Mouse (Mus musculus) testis, adult 2 months (tissue): ENCODE measurements at regions not wholly inside any gene's neighbourhood (a gene's known extent, or its start where the extent isn't known, plus 50 kb on each side); places are given as distances from the start of the nearest gene placed in this dataset.

Experiments
- H3K27ac ChIP-seq: fragments of 200-500 bp; 2 replicates; pipeline ENCODE4 v1.5.1; 2012; ENCODE audit warnings: low read depth, low read length; ENCODE audit not compliant: control insufficient read depth, insufficient read depth
- H3K27me3 ChIP-seq: fragments of 200-500 bp; 2 replicates; pipeline ENCODE4 v1.6.1; 2012; ENCODE audit warnings: mild to moderate bottlenecking, low read length, moderate library complexity; ENCODE audit not compliant: control insufficient read depth, insufficient read depth
- H3K36me3 ChIP-seq: fragments of 200-500 bp; 2 replicates; pipeline ENCODE4 v1.6.1; 2012; ENCODE audit warnings: mild to moderate bottlenecking, low read length; ENCODE audit not compliant: control insufficient read depth, insufficient read depth
- H3K4me1 ChIP-seq: fragments of 200-500 bp; 2 replicates; pipeline ENCODE4 v1.6.1; 2012; ENCODE audit warnings: low read length; ENCODE audit not compliant: control insufficient read depth, insufficient read depth
- H3K4me3 ChIP-seq: fragments of 200-500 bp; 2 replicates; pipeline ENCODE4 v1.5.1; 2012; ENCODE audit warnings: low read depth, mild to moderate bottlenecking, low read length, moderate library complexity, mixed read lengths; ENCODE audit not compliant: control insufficient read depth
- CTCF ChIP-seq: fragments of 200-500 bp; IDR thresholded peaks from 2 replicates; pipeline ENCODE4 v1.5.1; 2012; ENCODE audit warnings: low read depth, mild to moderate bottlenecking, inconsistent platforms, low read length, moderate library complexity; ENCODE audit not compliant: control insufficient read depth, insufficient read depth, insufficient replicate concordance
- POLR2A ChIP-seq: fragments of 200-500 bp; IDR thresholded peaks from 2 replicates; pipeline ENCODE4 v1.6.1; 2012; ENCODE audit warnings: low read depth, mild to moderate bottlenecking, inconsistent platforms, low read length, moderate library complexity; ENCODE audit not compliant: control insufficient read depth

- Histone ChIP-seq H3K27ac (no peak overlapping the region), H3K4me3 (no peak overlapping the region), H3K4me1 (no peaks in the 10 kb centered on the region), H3K36me3 (no peaks in the 10 kb centered on the region), H3K27me3 (no peaks in the 10 kb centered on the region)
- TF ChIP-seq POLR2A (no peak), CTCF (no peak)
Observed at GRCm38 (mm10) chr11:109008872-109009271, 88.7 kb downstream of the Axin2 start.

GRCm38 (mm10) chr11:109005681-109006080 lies 85.5 kb downstream of the Axin2 start:
- H3K27me3 ChIP-seq: no peaks in the 10 kb centered on the region
- no peak overlapping the region for H3K4me3 ChIP-seq
- TF ChIP-seq POLR2A: no peak
- TF ChIP-seq CTCF: no peak
- H3K36me3 ChIP-seq: no peaks in the 10 kb centered on the region
- no peaks in the 10 kb centered on the region for H3K4me1 ChIP-seq
- H3K27ac ChIP-seq: no peak overlapping the region
